Mouse (Mus musculus) embryonic fibroblast, embryonic 13.5 days (primary cell): ENCODE results near the gene Gbp9. TPM values are rescaled to one million over a fixed set of nuclear protein-coding genes. Genes with fewer than 3 reads are reported as not detected.
A peak's percentile ranks its signal among the peaks of the same experiment; 100 is the strongest.
"Not testable (repeated sequence)": the region's sequence is repeated elsewhere in the genome, so short reads cannot be mapped to it uniquely, and the experiment has no call there.

Experiments
- H3K27ac ChIP-seq: 2 replicates; pipeline ENCODE4 v1.5.1; 2012; ENCODE audit warnings: low read length, control low read depth, inconsistent platforms; ENCODE audit not compliant: insufficient read depth
- H3K4me1 ChIP-seq: 2 replicates; pipeline ENCODE4 v1.6.1; 2011; ENCODE audit warnings: low read length; ENCODE audit not compliant: control insufficient read depth, insufficient read depth
- H3K4me3 ChIP-seq: 2 replicates; pipeline ENCODE4 v1.5.1; 2011; ENCODE audit warnings: mild to moderate bottlenecking, control low read depth, low read length; ENCODE audit not compliant: insufficient read depth
- CTCF ChIP-seq: IDR thresholded peaks from 2 replicates; pipeline ENCODE4 v1.5.1; 2011; ENCODE audit warnings: mild to moderate bottlenecking, control low read depth, low read length, moderate library complexity, borderline replicate concordance; ENCODE audit not compliant: insufficient read depth
- POLR2A ChIP-seq: IDR thresholded peaks from 2 replicates; pipeline ENCODE4 v1.6.1; 2011; ENCODE audit warnings: low read depth, mild to moderate bottlenecking, control low read depth, low read length, moderate library complexity
- polyA plus RNA-seq: library from polyadenylated mRNA; stranded (reverse); fragments of >200 nt; gene quantifications from 2 replicates; pipeline ENCODE4 v1.2.4, GENCODE M21; 2011; ENCODE audit warnings: low read depth; ENCODE audit not compliant: missing spikeins, insufficient read length

The Gbp9 gene
- polyA plus RNA-seq, 1 experiment: 2.3 TPM

DNA sequence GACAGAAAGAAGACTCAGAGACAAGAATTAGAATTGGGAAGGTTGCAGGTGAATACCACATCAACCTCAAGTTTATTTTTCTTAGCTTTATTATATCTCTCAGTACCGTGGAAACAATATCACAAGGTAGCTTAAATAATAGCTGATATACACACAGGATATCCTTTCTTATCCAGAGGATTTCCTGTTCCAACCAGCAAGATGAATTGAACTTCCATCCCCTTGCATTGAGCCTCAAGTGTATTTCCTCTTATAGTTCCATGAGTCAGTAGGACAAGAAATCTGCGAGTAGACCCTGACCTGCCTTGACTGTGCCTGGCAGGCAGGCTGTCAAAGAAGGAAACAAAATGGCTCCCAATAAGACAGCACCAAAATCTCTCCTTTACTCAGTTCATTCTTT is 23.6 kb downstream of the Gbp9 start:
- Histone ChIP-seq H3K4me1 (no peaks in the 10 kb centered on the region), H3K4me3 (no peak overlapping the region), H3K27ac (no peak overlapping the region)
- TF ChIP-seq CTCF (no peak), POLR2A (no peak)

DNA sequence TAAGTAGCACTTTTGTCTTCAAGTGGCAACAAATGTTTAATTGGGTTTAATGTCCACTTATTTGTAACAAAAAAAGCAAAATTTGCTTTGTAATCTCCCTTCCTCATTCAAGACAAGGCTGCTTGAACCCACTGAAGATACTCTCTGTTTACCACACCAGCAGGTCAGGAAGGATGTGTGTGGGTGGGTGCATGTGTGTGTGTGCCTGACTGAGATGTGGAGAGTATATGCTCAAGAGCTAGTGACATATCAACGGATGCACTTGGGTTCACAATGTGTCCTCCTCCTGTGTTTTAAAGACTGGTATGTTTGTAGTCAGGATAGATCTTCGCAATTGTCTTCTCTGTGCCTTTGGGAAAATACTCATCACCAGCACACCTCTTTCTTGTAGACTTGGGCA is 24.6 kb downstream of the Gbp9 start:
- TF ChIP-seq CTCF (no peak), POLR2A (no peak)

DNA sequence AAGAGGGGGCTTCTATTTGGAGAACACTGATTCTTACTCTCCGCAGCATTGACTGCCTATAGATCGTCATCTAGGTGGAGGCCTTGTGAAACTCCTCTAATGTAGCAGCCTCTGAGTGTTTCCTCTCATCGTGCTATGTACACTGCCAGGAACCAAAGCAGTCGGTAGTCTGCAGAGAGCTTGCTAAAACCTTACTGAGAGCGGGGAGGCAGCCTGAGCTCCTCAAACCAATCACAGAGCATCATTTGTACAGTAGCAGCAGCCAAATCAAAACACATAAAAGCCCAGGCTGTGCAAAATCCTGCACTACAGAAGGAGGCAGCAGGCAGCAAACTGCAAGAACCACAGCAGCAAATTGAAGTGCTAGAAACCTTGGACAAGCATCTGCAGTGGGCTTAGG is 25.7 kb downstream of the Gbp9 start:
- H3K4me3 ChIP-seq: no peak overlapping the region
- H3K4me1 ChIP-seq: no peaks in the 10 kb centered on the region
- no peak for TF ChIP-seq POLR2A
- no peak overlapping the region for H3K27ac ChIP-seq

More for the DNA sequence above, 24.6 kb downstream of the Gbp9 start:
- no peaks in the 10 kb centered on the region for H3K4me1 ChIP-seq
- H3K27ac ChIP-seq: no peak overlapping the region
- H3K4me3 ChIP-seq: no peak overlapping the region

DNA sequence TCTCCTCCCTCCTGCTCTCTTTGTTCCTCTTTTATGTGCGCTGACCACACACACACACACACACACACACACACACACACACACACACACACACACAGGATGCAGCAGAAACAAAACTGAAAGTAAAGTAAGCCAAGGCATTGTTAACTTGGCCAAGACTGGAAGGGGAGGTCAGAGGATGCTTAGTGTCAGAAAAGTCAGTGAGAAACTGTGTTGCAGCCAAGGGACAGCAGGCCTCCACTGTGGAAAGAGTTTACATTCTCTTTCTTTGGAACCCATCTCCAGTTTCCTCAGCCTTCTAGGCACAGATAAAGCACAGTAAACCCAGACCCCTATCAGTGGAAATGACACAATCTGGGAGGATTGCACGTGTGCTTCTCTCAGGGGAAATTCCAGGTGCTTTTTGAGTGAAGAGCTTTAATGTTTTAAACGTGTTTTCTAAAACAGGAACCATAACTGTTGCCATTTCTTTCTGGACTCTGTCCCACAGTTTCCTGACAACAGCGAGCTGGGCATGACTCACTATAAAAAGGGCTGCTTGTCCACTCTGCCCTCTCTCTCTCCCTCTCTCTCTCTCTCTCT is 29.0 kb downstream of the Gbp9 start:
- H3K4me3 ChIP-seq, H3K4me1 ChIP-seq: not testable (repeated sequence)
- H3K27ac ChIP-seq: peak overlapping the region; percentile 61

DNA sequence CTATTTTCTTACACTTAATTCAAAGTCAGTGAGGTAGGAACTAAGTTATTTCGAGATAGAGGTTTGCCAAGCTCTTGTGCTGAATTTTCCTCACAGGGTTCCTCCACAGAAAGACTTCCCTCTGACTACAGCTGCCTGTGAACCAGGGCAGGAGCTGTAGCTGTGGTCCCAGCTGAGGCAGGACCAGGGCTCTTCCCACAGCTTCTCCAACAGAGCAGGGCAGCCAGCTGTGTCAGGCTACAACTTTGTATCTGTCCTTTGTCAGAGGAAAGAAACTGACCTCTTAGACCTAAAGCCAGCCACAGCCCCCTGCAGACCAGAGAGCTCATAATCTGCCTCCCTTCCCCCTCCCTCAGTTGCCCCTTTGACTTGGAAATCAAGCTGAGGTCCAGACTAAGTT is 29.6 kb downstream of the Gbp9 start:
- H3K4me3 ChIP-seq, H3K4me1 ChIP-seq, H3K27ac ChIP-seq: not testable (repeated sequence)

DNA sequence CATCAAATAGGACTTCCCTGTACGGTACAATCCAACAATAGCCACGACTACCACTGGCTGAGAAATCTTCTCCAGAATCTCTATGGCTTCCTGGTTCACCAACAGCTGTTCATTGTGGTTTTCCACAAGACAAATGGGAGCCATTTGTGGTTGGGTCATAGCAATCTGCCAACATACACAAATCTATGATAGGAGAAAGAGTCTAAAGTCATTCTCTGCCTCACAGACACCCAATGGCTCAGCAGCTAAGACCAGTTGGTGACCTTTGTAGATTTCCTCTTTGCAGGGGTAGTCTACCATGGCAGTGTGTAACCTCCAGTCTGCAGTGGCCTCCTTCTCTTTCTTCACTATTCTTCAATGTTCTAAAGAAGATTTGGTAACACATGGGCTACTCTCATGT is 33.6 kb downstream of the Gbp9 start:
- not testable (repeated sequence) for H3K4me1 ChIP-seq, H3K27ac ChIP-seq, H3K4me3 ChIP-seq

DNA sequence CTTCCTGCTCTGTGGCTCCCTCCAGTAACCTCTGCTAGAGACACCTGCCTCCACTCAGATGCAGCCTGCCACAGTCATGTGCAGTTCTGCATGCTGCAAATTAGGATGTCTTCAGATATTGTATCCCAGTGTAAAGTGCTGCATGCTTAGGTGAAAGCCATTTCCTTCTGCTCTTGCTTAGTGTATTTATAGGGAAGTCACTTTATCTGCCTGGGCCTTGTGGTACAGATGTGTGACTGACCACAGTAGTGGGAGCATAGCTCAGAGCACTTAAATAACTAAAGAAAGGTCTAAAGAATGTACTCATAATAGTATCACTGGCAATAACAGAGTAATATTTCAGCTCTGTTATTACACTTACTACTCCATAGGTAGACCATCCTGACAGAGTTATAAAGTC is 57.4 kb downstream of the Gbp9 start:
- no peaks in the 10 kb centered on the region for H3K4me1 ChIP-seq
- H3K27ac ChIP-seq: no peak overlapping the region
- H3K4me3 ChIP-seq: no peak overlapping the region
- TF ChIP-seq CTCF (no peak), POLR2A (no peak)

DNA sequence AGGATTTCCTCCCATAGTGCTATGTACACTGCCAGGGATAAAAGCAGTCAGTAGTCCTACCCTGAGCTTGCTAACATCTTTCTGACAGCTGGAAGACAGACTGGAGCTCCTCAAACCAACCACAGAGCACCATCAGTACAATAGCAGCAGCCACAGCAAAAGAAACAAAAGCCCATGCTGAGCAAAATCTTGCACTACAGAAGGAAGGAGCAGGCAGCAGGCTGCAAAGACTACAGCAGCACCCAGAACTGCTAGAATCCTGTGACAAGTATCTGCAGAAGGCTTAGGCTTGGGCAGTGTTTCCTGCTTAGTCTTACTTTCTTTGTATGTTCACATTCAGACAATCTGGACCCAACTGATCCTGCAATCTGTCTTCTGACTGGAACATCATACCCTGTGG is 71.0 kb downstream of the Gbp9 start:
- not testable (repeated sequence) for H3K4me3 ChIP-seq, H3K27ac ChIP-seq, H3K4me1 ChIP-seq

DNA sequence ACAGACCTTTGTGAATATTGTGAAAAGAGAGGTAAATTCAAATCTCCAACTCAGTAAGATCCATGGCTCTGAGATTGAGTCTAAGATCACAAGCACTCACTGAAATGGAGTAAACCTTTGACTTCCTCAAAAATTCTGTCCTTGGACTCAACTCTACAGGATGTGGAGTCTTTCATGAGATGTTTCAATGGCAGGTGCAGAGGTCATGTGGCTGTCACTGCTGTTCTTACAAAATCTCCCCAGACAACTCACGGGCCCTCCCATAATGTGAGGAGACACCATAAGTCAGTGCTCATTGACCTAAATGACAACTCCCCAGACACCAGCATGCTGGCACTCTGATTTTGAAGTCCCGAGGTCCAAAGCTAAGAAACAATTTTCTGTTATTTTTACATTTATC is 74.9 kb downstream of the Gbp9 start:
- H3K4me3 ChIP-seq, H3K4me1 ChIP-seq: not testable (repeated sequence)

DNA sequence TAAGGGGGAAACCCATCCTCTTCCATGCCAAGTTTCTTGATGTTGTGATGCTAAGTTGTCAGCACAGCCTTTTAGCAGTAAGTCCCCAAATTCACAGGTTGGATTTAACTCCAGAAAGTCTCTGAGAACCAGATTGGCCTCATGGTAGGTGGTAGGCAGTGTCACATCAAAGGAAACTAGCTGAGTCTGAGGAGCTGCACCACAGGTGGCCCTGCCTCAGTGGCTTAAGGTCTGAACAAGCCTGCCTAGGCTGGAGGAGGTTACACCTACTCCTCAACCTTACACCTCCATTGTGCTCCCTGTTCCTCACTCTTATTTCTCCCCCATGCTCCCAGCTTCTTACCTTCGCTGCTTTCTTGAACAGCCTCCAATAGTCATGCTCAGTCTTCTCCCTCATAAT is 76.0 kb downstream of the Gbp9 start:
- Histone ChIP-seq H3K4me3 (no peak overlapping the region), H3K27ac (no peak overlapping the region), H3K4me1 (no peaks in the 10 kb centered on the region)
- no peak for TF ChIP-seq POLR2A
- TF ChIP-seq CTCF: no peak

More for the DNA sequence above, 74.9 kb downstream of the Gbp9 start:
- H3K27ac ChIP-seq: not testable (repeated sequence)

DNA sequence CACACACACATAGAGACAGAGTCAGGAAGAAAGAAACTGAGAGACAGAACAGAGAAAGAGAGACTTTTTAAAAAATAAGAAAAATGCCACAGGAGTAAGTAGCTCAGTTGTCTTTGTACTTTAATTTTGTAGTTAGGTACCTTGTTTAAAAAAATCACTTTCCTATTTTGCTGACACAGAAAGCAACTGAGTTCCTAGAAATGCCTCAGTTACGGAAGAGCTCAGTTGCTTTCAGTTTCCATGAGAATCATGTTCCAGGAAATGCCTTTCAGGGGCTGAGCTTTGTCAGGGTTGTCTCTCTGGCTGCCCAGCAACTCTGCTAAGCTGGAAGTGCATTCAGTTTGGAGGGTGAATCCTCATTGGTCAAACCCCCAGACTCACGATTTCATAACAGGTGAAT is 76.9 kb downstream of the Gbp9 start:
- not testable (repeated sequence) for H3K27ac ChIP-seq, H3K4me3 ChIP-seq, H3K4me1 ChIP-seq

DNA sequence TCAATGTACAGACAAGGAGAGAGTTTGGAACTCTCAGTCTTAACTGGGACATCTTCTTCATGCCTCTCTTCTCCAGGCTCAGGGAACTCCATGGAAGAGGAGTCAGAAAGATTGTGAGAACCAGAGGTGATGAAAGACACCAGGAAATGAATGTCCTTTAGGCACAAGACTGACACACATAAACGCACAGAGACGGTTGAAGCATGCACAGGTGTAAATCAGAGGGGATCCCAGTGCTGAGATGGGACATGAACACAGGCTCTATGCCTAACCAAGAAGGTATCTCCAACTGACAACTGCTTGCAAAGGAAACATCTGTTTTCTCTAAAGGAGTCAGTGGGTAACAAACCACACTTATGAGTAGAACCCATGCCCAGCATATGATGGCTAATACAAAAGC is 79.1 kb downstream of the Gbp9 start:
- Histone ChIP-seq H3K4me1 (no peaks in the 10 kb centered on the region), H3K4me3 (no peak overlapping the region), H3K27ac (no peak overlapping the region)
- TF ChIP-seq CTCF (no peak), POLR2A (no peak)
